Mouse (Mus musculus): Measurements from ENCODE around the gene Coq5.

DNA sequence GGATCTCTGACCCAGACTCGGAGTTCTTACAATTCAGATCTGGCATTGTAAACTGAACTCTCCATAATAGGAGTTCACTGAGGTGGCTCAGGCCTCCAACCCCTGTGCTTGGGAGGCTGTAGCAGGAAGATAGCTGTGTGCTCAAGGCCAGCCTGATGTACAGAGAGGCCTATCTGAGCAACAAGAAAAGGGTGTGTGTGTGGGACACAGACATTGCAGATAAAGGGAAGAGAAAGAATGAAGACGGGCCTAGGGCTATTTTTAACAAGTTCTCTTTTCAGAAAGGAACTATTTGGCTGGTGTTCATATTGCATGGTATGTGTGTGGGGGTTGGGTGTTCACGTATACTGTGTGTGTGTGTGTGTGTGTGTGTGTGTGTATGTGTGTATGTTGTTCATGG lies 54.2 kb downstream of the Coq5 start:
- TF ChIP-seq CTCF (IDR thresholded peaks at IDR 0.05; ENCODE audit: low read depth) (no peak), EP300 (IDR thresholded peaks at IDR 0.05; ENCODE audit: low read depth) (peak; percentile 85)

Measured in liver, postnatal 0 days (tissue).